Mouse (Mus musculus) forebrain, embryonic 11.5 days (tissue): ENCODE results near the gene Slc15a5. TPM values are rescaled to one million over a fixed set of nuclear protein-coding genes. Genes with fewer than 3 reads are reported as not detected.

Source experiments
- ATAC-seq: fragments of 200-750 bp; cut with Nextera tagmentation; replicated peaks from 2 replicates; pipeline ENCODE4 v1.8.0; 2017; ENCODE audit warnings: moderate TSS enrichment; ENCODE audit not compliant: low FRiP score
- DNase-seq: peaks from one replicate; pipeline ENCODE4 v3.0.0-alpha.2; 2017; ENCODE audit warnings: low spot score
- H3K27ac ChIP-seq: fragments of 300-500 bp; sonication (generic); 2 replicates; pipeline ENCODE4 v1.5.1; 2014; ENCODE audit warnings: low read depth, low read length
- H3K27me3 ChIP-seq: fragments of 300-500 bp; sonication (generic); 2 replicates; pipeline ENCODE4 v1.6.1; 2014; ENCODE audit warnings: mild to moderate bottlenecking, low read length, mixed read lengths; ENCODE audit not compliant: control insufficient read depth, insufficient read depth
- H3K36me3 ChIP-seq: fragments of 300-500 bp; sonication (generic); 2 replicates; pipeline ENCODE4 v1.6.1; 2014; ENCODE audit warnings: mild to moderate bottlenecking, low read length, moderate library complexity, mixed read lengths; ENCODE audit not compliant: control insufficient read depth, insufficient read depth
- H3K4me1 ChIP-seq: fragments of 300-500 bp; sonication (generic); replicated peaks from 2 replicates; pipeline ENCODE4 v1.6.1; 2014; ENCODE audit warnings: low read length, mixed read lengths; ENCODE audit not compliant: control insufficient read depth, insufficient read depth
- H3K4me2 ChIP-seq: fragments of 300-500 bp; sonication (generic); 2 replicates; pipeline ENCODE4 v1.6.1; 2014; ENCODE audit warnings: low read depth, mild to moderate bottlenecking, low read length, moderate library complexity, mixed read lengths; ENCODE audit not compliant: severe bottlenecking
- H3K4me3 ChIP-seq: fragments of 300-500 bp; sonication (generic); 2 replicates; pipeline ENCODE4 v1.5.1; 2014; ENCODE audit warnings: low read depth, low read length
- H3K9ac ChIP-seq: fragments of 300-500 bp; sonication (generic); 2 replicates; pipeline ENCODE4 v1.6.1; 2014; ENCODE audit warnings: low read length
- H3K9me3 ChIP-seq: fragments of 300-500 bp; sonication (generic); 2 replicates; pipeline ENCODE4 v1.6.1; 2016; ENCODE audit warnings: low read length, mixed read lengths; ENCODE audit not compliant: control insufficient read depth
- WGBS: fragments of 180-500 bp; shearing (Covaris S2); extraction: QIAGEN DNeasy Blood & Tissue Kit; methylation state at CpG from one replicate; pipeline ENCODE4 v1.1.7; 2014; 5-methylcytosine and 5-hydroxymethylcytosine counted together
- polyA plus RNA-seq: library from polyadenylated mRNA; unstranded; fragments of >200 nt; fragmentation: Nextera tagmentation; extraction: Ambion mirVana; gene quantifications from 2 replicates; pipeline ENCODE4 v1.2.1, GENCODE M21; 2014

Gene Slc15a5
- polyA plus RNA-seq, 1 experiment from 2014 or later = not detected

DNA sequence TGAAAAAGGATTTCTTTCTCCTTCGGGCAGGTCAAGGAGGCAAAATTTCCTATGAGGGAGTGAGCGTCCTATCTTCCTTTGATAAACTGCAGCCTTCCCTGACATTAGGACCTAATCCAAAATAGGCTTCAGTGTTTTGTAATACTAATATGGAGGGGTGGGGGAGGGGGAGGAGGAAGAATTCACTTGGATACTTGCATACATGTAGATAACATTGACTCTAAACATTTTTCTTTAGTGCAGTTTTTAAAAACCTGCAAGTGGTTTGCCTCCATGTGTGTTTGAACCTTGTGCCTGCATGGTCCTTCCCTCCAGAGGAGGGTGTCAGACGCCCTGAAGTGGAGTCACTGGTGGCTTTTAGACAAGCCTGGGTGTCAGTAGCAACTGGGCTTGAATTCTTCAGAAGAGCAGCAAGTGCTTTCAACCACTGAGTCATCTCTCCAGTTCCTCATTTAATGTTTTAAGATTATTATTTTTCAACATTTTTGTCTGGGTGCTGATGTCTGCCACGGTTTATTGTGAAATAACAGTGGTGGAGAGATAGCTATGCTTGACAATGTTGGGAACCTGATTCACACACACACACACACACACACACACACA lies 8.1 kb downstream of the Slc15a5 start:
- no peak for ATAC-seq
- DNase-seq = no peak
- no peak overlapping the region for H3K9ac ChIP-seq
- H3K4me2 ChIP-seq = no peak overlapping the region
- WGBS = 44% methylated on average over 4 of the region's 4 CpGs
- H3K4me1 ChIP-seq = no peaks in the 10 kb centered on the region; the same call in 1 of the 2 replicates
- no peaks in the 10 kb centered on the region for H3K36me3 ChIP-seq
- no peaks in the 10 kb centered on the region for H3K9me3 ChIP-seq
- no peaks in the 10 kb centered on the region for H3K27me3 ChIP-seq
- H3K27ac ChIP-seq = no peak overlapping the region
- H3K4me3 ChIP-seq = no peak overlapping the region

DNA sequence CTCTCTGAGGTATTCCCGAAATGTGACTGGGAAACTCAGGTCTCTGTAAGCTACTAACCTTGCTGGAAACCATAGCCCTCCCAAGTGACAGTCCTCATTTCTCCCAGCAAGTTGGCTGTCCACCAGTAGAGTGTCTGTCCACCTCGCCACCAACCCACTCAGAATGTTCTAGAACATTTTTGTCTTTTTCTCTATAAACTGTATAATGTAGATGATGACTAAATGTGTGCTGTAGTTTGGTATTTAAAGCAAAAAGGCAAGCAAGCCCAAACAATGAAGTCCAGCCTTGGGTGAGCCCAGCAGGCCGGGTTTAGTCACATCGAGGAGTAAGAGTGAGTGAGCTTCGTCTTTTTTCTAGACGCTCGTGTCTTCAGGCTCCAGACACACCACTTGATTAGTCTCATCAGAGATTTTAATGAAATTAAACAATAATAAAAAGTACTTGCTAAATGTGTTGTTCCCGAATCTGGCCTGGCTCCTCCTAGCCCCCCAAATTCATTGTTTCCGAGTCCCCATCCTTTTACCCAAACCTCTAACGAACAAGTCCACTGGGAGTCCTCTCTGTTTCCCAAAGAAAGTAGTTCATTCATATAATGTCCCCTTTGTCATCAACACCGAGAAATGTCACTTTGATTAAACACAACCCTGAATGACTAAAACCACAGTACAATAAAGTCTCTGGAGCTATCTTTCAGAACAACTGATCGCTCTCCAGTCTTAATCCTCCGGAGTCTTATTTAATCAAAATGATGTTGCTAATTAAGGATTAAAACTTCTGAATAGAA lies 8.8 kb downstream of the Slc15a5 start:
- WGBS = 41% methylated on average over 13 of the region's 13 CpGs
- Histone ChIP-seq H3K4me2 (no peak overlapping the region), H3K9me3 (no peaks in the 10 kb centered on the region), H3K4me3 (no peak overlapping the region), H3K9ac (no peak overlapping the region), H3K4me1 (no peaks in the 10 kb centered on the region; the same call in 1 of the 2 replicates), H3K27me3 (no peaks in the 10 kb centered on the region), H3K27ac (no peak overlapping the region), H3K36me3 (no peaks in the 10 kb centered on the region)
- DNase-seq = no peak
- ATAC-seq = no peak; the same call in 1 of the 2 replicates

GRCm38 (mm10) chr6:138069921-138070320 lies 9.8 kb downstream of the Slc15a5 start:
- ATAC-seq (no peak), DNase-seq (no peak)
- no peaks in the 10 kb centered on the region for H3K36me3 ChIP-seq
- H3K27me3 ChIP-seq = no peaks in the 10 kb centered on the region
- no peak overlapping the region for H3K27ac ChIP-seq
- H3K9ac ChIP-seq = no peak overlapping the region
- H3K4me2 ChIP-seq = no peak overlapping the region
- no peak overlapping the region for H3K4me3 ChIP-seq
- 93% methylated on average over 10 of the region's 10 CpGs for WGBS
- H3K9me3 ChIP-seq = no peaks in the 10 kb centered on the region
- no peaks in the 10 kb centered on the region; the same call in 1 of the 2 replicates for H3K4me1 ChIP-seq

GRCm38 (mm10) chr6:138055572-138055971 lies 24.1 kb downstream of the Slc15a5 start:
- WGBS = 25% methylated on average over 15 of the region's 15 CpGs
- Histone ChIP-seq H3K4me3 (no peak overlapping the region), H3K27ac (no peak overlapping the region), H3K9me3 (no peaks in the 10 kb centered on the region), H3K27me3 (no peaks in the 10 kb centered on the region), H3K36me3 (no peaks in the 10 kb centered on the region), H3K9ac (no peak overlapping the region), H3K4me1 (no peaks in the 10 kb centered on the region), H3K4me2 (no peak overlapping the region)
- DNase-seq (no peak), ATAC-seq (no peak)

DNA sequence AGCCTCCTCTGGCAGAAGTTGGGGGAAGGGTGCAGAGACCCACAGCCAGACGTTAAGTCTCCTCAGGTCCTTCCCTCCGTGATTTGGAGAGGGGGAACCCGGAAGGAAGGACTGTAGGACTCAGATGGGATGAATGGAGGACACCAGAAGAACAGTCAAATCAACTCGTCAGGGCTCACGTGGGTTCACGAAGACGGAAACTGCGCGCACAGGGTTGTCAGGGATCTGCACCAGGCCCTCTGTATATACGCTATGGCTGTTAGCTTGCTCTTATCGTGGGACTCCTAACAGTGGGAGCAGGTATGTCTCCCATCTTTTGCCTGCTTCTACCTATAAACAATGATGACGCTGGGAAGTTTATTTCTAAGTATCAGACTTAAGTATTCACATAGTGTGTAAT lies 24.8 kb downstream of the Slc15a5 start:
- no peaks in the 10 kb centered on the region for H3K9me3 ChIP-seq
- 84% methylated on average over 12 of the region's 12 CpGs for WGBS
- DNase-seq (no peak), ATAC-seq (no peak)
- H3K36me3 ChIP-seq = no peaks in the 10 kb centered on the region
- no peaks in the 10 kb centered on the region for H3K27me3 ChIP-seq
- H3K9ac ChIP-seq = no peak overlapping the region
- H3K27ac ChIP-seq = no peak overlapping the region
- no peak overlapping the region for H3K4me3 ChIP-seq
- no peaks in the 10 kb centered on the region for H3K4me1 ChIP-seq
- H3K4me2 ChIP-seq = no peak overlapping the region

DNA sequence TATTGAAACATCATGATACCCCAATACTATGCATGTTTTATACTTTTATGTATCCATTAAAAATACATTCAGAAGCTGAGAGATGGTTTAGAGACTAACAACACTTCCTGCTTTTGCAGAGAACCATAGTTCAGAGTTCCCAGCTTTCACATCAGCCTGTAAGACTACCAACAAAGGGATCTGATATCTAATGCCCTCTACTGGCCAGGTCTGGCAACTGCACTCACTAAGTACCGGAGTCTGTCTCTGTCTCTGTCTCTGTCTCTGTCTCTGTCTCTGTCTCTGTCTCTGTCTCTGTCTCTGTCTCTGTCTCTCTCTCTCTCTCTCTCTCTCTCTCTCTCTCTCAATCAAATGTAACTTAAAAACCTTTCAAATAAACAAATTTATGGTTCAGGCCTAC lies 25.6 kb downstream of the Slc15a5 start:
- Histone ChIP-seq H3K36me3 (no peaks in the 10 kb centered on the region), H3K4me3 (no peak overlapping the region), H3K9me3 (no peaks in the 10 kb centered on the region), H3K9ac (no peak overlapping the region), H3K4me2 (no peak overlapping the region), H3K27ac (no peak overlapping the region), H3K4me1 (no peaks in the 10 kb centered on the region), H3K27me3 (no peaks in the 10 kb centered on the region)
- ATAC-seq (no peak), DNase-seq (no peak)
- WGBS = 52% methylated on average over 1 of the region's 1 CpGs

DNA sequence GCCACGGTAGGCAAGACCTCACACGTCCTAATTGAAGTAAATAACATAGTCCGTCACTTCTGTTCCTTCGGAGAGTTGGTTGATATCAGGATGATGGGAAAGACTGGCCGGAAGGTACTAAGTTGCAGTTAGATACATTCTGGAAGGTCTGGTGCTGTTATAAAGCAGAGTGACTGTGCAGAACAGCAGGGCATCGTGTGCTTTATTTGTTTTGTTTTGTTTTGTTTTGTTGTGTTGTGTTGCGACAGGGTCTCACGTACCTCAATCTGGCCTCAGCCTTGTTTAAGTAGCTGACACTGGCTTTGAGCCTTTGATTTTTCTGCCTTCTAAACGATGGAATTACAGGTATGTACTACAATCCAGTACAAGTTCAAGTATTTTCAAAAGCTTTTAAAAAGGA lies 26.0 kb downstream of the Slc15a5 start:
- WGBS = 89% methylated on average over 9 of the region's 9 CpGs
- Histone ChIP-seq H3K9ac (no peak overlapping the region), H3K4me2 (no peak overlapping the region), H3K4me1 (no peaks in the 10 kb centered on the region), H3K9me3 (no peaks in the 10 kb centered on the region), H3K36me3 (no peaks in the 10 kb centered on the region), H3K4me3 (no peak overlapping the region), H3K27me3 (no peaks in the 10 kb centered on the region), H3K27ac (no peak overlapping the region)
- ATAC-seq = no peak
- no peak for DNase-seq

DNA sequence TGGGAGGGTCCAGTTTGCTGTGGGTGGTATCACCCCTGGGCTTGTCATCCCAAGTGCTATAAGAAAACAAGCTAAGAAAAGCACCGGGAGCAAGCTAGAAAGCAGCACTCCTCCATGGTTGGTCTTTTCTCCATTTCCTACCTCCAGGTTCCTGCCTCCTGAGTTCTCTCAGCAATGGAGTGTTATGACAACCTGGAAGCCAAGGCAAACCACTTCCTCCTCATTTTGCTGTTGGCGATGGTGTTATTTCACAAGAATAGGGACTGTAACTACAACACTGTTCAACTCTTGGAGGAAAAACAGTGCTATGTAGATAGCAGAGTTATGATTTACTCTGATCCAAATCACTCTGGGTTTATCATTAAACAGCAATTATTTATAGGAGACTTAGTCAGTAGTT lies 34.4 kb downstream of the Slc15a5 start:
- no peak for DNase-seq
- H3K36me3 ChIP-seq = no peaks in the 10 kb centered on the region
- whole genome bisulfite sequencing = 100% methylated on average over 2 of the region's 2 CpGs

DNA sequence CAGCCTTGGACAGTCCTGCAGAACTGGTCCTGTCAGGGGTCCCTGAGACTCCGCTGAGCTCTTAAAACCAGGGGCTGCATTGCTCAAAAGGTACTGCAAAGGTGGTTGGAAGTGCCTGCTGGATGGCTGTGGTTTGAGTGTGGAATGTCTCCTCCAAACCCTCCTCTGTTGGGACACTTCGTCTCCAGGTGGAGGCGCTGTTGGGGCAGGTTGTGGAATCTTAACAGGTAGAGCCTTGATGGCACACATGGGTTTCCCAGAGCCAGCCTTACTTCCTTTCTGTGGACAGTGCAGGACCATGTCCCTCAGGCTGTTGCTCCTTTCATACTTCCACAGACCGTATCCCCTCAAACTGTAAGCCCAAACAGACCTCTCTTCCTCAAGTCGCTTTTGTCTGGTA lies 36.8 kb downstream of the Slc15a5 start:
- ATAC-seq = no peak
- Histone ChIP-seq H3K36me3 (no peaks in the 10 kb centered on the region), H3K4me3 (no peak overlapping the region), H3K9ac (no peak overlapping the region), H3K27me3 (no peaks in the 10 kb centered on the region), H3K27ac (no peak overlapping the region), H3K4me1 (no peaks in the 10 kb centered on the region), H3K9me3 (no peaks in the 10 kb centered on the region; the same call in 1 of the 2 replicates), H3K4me2 (no peak overlapping the region)
- 89% methylated on average over 5 of the region's 5 CpGs for WGBS
- DNase-seq = no peak

More for the DNA sequence above, 34.4 kb downstream of the Slc15a5 start:
- Histone ChIP-seq H3K4me3 (no peak overlapping the region), H3K9me3 (no peaks in the 10 kb centered on the region), H3K27me3 (no peaks in the 10 kb centered on the region), H3K9ac (no peak overlapping the region), H3K27ac (no peak overlapping the region), H3K4me1 (no peaks in the 10 kb centered on the region), H3K4me2 (no peak overlapping the region)
- ATAC-seq = no peak
